Mouse (Mus musculus) fibroblast of lung, adult 2 months (primary cell): ENCODE measurements around the gene Plk1.

Experiments used
- DNase-seq: peaks from one replicate; pipeline ENCODE4 v3.0.0-alpha.2; 2011; ENCODE audit warnings: low read depth

The Plk1 gene

DNA sequence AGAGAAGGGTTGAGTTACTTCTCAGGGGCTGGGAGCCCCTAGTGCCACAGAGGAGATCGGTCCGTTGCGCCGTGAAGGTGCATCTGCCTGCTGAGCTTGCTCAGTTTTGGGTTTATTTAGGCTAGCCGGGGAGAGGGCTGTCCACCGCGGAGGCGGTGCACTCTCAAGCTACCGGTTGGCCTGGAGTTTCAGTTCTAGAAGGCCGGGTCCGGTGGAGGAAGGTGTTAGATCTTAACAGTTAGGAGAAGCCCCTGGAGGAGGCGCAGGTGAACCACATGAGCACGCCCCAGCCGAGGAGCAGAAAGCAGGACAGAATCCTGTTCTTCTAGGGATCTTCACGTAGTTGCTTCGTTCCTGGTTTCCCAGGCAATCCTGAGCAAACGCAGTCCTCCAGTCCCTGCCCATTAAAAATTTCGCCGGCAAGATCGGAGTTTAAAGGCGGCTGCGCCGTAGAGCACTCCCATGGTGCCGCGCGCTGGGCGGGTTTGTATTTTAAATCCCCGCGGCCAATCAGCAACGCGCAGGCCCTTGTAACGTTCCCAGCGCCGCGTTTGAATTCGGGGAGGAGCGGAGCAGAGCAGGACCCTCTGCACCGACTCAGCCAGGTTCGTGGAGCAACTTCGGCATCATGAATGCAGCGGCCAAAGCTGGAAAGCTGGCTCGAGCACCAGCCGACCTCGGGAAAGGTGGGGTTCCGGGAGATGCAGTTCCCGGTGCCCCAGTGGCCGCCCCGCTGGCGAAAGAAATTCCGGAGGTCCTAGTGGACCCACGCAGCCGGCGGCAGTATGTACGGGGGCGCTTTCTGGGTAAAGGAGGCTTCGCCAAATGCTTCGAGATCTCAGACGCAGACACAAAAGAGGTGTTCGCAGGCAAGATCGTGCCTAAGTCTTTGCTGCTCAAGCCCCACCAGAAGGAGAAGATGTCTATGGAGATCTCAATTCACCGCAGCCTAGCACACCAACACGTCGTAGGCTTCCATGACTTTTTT lies at the start of gene Plk1:
Plk1 (plus strand) TSS at position 525 of the 988 bp plus-strand sequence.
- peak; percentile 62 for DNase-seq

DNA sequence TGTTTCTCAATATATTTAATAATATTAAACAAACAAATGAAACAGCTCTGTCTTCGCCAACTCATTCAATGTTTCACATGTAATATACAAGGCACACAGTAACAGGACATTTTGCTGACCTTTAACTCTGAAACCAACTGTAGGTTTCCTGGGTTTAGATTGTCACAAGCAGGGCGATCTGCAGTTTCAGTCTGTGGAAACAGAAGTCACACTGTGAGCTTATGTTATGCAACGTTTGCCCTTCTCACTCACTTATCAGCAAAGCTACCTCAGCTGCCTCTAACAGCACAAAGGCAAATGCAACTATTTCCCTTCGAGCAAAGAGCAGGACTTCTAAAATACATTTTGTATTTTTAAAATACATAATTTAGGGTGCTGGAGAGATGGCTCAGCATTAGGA lies 35.7 kb upstream of the Plk1 start:
- DNase-seq, result no peak

DNA sequence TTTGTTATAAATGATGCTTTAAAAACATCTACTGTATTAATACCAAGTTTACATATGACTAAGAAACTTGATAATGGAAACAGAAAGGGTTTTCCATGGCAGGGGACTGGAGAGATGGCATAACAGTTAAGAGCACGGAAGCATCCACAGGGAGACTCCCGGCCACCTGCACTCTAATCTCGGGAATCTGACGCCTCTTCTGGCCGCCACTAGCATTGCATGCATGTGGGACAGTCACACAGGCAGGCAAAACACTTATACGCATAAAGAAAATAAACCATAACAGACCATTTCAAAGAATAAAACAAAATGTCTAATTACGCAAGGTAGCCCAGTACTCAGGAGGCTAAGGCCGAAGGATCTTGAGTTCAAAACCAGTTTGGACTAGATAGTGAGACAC lies 33.6 kb upstream of the Plk1 start:
- no peak for DNase-seq

DNA sequence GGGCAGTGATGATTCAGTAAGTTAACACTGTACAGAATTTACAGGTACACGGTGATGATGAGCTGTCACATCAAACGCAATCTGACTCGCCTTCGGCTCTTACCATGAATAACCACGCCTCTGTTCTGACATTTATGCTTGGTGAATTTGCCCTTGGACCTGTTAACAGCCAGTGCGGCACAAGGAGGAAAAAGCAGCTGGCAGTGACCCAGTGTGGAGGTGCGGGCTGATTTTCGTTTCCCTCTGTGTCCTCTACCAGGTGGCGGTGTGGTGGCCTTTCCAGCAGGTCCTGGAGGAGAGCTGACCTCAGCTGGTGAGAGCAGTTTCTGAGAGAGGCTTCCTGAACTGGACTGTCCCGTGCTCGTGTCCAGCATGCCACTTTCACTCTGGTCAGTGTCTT lies 32.3 kb upstream of the Plk1 start:
- no peak for DNase-seq

DNA sequence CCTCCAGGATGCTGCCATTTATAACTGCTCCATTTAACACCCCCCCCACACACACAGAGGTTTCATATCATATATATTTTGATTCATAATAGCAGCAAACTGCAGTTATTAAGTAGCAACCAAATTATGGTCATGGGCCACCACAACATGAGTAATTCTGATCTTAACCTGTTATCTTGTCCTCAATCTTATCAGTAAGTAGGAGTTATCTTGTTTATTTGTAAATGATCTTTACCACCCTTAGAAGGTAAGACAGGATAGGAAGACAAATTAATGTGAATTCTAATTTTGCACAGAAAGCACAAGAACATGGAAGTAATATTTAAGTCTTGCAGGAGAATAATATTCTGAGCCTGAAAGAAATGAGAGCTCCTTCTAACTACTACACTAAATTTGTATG lies 27.4 kb upstream of the Plk1 start:
- DNase-seq, result no peak

DNA sequence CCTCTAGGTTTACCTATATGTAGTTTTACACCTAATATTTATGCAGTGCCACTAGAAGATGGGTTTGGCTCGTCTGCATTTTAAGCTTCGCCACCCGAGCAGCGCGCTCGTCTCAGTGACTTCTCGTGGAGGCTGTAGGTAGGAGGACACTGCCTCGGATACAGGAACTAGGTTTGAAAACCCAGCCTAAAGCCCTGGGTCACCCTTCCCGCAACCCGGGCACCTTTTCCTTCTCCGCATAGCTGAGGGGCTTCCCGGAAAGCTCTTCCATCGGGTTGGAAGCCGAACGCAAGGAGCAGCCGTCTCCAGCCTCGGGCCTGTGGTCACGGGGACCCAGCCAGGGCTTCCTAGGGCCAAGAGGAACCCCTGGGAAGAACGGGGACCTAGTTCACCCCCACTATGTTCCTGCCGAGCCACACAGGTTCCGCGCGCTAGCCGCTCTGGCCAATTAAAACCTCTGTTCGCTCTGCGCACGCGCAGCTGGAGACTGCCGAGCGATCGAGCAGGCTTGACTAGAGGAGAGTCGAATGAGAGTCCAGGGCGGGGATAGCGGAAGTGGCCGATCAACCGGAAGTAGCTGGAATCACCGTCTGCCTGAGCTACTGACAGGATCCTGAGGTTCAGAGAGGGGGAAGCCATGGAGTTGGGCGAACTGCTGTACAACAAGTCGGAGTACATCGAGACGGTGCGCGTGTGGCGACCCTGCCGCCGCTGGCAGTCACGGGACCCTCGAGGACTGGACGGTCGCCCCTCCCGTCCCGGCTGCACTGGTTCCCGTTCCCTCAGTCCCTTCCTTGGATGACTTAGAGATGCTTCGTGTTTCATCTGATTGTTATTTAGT lies 26.5 kb upstream of the Plk1 start, which contains the start of the genes Palb2 and Dctn5:
Palb2 (minus strand) TSS at position 489 of the 841 bp plus-strand sequence.
Dctn5 (plus strand) TSS at position 545 of the 841 bp plus-strand sequence.
- peak; percentile 93 for DNase-seq

DNA sequence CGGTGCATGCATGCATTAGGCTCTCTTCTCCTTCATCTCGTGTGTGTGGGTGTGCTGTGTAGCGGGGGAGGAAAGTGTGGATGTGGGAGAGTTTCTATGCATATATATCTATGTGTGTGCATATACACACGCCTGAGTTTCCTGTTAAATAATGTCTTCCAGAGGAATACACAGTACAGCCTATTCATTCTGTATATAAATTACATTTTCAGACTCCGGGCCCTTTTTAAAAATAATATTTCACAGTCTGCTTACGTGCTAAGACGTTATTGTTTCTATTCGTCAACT lies 26.0 kb upstream of the Plk1 start:
- DNase-seq, result no peak

DNA sequence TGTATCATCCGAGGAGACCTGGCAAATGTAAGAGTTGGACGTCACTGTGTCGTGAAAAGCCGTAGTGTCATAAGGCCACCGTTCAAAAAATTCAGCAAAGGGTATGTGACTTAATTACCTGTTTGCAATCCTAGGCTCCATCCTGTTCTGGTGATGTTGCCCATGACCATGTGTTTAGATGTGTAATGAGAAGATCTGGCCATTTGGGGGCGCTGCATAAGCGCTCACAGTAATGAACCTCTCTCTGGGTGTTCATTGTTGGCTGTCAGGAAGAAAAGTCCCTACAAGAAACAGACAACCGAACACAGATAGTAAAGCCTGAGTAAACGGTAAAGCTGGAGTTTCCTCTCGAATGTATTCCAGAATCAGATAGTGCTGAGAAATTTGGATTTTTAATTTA lies 24.2 kb upstream of the Plk1 start:
- no peak for DNase-seq

DNA sequence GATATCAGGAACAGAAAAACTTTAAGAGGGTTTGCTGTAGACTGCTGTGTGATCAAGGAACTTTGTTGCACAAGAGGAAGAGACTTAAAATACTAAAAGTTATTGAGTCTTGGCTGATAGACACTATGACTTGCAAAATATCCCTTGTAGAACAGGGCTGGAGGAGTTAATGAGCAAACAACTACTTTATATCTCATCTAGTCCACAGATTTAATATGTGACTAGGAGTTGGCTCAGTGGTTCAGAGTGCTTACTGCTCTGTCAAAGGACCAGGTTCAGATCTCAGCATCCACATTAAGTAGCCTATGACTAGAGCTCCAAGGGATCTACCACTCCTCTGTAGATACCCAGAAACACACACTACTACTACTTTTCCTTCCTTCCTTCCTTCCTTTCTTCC lies 22.2 kb upstream of the Plk1 start:
- DNase-seq, result no peak

DNA sequence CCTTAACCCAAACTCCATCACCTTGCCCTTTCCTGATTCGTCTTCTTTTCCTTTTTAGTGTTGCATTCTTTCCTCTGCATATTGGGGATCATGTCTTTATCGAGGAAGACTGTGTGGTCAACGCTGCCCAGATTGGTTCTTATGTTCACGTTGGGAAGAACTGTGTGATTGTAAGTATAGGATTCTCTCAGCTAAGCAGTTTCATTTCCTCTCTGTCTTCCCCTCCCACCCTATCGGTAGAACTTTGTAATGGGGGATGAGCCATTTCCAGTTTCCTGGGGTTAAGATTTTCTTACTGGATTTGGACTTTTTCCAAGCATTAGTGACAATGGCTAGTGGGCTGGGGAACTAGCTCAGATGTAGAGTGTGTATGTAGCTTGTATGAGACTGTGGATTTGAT lies 21.0 kb upstream of the Plk1 start:
- no peak for DNase-seq

DNA sequence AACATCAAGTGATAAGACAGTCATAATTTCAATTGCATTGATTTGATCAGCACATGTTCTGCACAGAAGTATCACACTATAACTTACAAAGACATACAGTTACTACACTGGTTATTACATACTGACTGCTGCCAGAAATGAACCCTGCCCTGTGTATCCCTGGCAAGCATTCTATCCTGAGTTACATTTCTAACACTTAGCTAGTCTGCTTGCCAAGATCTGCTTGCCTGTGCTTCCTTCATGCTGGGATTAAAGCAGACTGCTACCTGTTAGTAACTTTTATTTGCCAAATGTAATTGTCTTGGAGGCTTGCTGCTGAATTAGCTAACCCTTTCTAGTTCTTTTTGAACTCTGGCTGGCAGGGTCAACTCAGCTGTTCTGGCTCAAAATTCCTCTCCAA lies 18.2 kb upstream of the Plk1 start:
- DNase-seq, result no peak

DNA sequence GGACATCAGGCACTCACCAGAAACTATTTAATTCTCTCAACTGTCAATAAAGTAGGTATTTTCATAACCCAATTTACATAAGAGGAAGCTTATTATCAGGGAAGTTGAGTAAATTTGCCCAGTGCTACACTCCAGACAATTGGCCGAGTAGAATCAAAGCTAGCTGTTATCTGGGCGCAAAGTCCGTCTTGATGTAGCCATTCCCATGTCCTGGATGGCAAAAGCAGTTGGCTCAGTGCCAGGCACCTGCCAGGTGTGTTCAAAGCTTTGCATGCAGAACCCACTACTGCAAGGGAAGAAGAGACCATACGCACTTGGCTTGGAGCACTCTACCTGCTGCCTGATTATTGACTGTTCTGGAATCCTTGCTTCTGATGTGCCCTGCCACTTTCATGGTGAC lies 6.8 kb upstream of the Plk1 start:
- DNase-seq, result no peak

DNA sequence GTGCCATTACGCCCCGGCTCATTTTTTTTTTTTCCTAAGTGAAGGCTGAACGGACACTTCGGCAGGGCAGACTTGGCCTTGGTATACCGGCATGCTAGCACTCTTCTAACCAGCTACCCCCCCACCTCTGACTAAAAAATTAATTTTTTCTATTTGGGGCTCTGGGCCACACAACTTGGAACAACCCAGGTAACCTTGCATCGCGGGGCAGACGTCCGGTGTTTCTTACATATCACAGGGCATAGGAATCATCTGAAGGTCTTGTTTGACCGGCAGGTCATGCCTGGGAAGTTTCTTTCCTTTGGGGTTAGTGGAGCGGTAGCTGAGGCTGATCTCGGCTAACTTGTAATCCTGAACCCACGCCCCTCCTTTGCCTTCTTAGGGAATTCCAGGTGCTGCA lies 751 bp upstream of the Plk1 start:
- no peak for DNase-seq

DNA sequence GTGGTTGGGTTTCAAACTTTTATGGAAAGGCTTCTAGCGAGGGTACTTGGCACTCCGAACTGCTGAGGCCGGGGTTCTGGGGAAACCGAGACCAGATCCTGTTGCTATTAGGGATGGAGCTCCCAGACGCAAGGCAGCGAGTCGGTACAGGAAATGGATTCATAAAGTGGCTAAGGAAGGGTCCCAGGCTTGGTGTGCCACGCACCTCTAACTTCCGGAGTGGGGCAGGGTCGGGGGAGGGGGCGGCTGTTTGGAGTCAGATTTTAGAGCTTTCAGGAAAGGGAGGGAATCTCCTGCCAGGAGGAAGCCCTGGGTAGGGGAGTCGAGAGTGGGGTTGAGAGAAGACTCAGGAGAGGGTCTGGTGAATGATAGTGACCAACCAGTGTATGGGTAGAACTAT lies 798 bp downstream of the Plk1 start:
- no peak for DNase-seq

DNA sequence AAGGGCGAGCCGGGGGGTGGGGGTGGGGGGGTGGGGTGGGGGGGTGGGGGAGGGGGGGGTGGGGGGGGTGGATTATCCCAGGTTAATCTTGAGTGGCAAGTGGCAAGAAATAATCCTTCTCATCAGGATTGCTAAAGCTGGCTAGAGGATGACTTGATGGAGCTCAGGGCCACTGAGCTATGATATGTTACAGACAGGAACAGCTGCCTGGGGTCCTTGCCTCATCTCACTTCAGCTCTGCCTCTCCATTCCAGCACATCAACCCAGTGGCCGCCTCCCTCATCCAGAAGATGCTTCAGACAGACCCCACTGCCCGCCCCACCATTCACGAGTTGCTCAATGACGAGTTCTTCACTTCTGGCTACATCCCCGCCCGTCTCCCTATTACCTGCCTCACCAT lies 4.5 kb downstream of the Plk1 start:
- DNase-seq, result no peak

DNA sequence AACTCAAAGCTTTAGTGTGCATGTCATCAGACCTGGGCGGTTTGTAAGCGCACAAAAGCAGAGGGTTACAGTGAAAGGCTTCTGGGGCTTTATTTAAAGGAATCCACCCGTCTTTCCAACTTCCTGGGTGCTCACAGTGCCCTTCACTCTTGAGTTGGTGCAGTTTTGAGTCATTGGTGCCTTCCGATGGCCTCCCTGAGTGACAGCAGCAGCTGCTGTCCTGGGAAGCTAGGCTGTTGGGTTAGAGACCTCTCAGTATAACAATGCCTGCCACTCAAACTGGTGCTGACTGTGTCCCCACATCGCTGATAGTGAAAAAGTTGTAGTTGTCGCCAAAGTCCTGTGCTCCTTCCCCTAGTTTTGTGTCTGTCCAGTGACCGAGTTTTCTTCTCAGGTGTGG lies 8.0 kb downstream of the Plk1 start:
- DNase-seq, result no peak

DNA sequence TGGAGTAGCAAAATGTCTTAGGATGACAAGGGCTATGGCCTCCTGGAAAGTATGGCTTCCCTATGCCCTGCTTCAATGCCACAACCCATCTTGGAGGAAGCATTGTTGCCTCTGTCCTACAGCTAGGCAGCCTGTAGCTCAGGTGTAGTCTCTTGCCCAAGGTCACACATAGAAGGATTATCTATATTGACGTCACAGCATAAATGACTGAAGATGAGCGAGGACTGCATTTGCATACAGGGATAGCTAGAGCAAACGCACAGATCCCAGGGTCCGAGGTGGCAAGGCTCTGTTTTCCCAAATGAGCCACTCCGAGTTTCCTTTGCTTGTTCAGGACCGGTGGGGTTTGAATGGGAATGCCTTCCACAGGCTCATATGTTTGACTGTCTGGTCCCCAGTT lies 11.5 kb downstream of the Plk1 start:
- no peak for DNase-seq

DNA sequence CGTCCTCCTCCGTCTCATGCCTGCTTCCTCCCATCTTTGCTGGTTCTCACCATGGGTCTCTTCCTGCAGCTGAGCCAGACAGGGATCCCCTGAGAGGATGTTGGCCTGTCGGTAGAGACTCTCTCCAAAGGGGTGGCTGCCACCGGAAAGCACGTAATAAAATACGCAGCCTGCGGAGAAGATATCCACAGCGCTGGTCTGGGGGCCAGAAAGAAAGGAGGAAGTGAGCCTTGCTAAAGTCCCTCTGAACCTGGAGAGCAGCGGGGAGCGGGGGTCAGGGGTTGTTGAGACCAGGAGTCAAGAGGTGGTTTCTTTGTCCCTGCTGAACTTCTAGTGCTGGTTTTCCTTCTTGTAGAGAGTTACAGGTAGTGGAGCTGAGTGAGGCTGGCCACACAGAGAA lies 12.4 kb downstream of the Plk1 start:
- no peak for DNase-seq

DNA sequence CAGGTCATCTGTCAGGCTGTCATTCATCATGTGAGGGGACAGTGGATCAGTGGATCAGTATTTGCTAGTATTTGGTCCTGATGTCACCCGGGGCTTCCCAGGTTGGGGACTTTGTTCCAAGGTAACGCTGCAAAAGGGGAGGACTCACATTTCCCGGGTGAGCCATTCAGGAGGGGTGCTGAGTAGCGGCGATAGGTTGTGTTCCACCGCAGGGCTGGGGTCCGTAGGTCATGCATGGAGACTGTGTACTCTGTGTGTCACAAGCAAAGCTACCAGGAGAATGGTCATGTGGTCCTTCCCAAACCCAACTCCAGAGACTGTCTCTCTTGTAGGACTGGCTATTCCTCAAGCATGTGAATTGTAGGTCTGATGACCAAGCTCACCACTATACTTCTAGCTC lies 21.5 kb downstream of the Plk1 start:
- DNase-seq, result no peak

DNA sequence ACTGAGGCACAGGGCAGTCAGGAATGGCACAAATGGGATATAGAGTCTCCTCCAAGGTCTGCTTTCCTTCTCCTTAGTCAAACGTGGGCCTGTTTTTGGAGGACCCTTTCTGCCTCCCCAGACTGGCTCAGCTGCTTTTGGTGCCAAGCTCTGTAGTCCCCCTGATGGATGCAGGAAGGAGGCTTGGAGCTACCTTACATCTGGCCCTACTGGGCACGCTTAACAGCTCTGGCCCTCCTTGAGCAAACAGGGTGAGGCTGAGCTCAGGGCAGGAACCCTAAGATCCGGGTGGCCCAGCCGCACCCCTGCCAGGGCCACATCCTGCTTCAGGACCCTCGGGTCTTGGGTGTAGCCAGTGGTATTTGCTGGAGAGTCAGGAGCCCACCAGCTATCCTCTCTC lies 25.3 kb downstream of the Plk1 start:
- no peak for DNase-seq

DNA sequence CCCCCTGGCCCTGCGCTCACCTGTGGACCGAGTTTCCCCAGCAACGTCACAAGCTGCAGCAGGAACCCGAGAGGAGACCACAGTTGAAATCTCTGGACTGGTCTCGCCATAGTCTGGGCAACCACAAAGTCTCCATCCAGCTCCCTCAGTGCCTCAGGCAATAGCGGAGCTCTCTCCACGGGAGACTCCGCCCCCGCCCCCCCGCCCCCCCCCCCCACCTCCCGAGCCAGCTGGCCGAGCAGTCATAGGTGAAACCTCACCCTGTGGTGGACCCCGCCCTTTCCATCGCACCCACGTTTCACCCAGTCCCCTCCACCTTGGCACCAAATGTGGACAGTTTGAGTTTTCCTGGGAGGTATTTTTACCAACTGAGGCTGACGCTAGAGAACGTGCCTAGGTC lies 26.8 kb downstream of the Plk1 start, which contains the start of gene Ern2:
Ern2 (minus strand) TSS at position 165 of the 400 bp plus-strand sequence.
- no peak for DNase-seq

DNA sequence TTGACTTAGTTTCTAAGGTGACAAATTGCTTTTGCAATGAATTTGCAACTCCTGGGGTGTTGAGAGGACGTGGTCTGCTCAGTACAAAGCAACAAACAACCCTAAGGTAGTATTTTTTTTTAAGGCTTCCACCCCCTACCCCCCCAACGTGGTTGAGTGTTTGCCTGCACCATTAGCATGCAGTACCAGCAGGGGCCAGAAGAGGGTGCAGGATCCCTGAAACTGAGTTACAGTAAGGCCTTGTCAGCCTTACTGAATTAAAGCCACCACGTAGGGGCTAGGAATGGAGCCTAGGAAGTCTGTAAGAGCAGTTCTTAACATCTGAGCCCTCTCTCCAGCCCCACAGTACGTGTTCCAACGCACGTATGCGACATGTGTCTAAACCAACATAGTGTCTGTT lies 30.2 kb downstream of the Plk1 start:
- DNase-seq, result peak; percentile 12

DNA sequence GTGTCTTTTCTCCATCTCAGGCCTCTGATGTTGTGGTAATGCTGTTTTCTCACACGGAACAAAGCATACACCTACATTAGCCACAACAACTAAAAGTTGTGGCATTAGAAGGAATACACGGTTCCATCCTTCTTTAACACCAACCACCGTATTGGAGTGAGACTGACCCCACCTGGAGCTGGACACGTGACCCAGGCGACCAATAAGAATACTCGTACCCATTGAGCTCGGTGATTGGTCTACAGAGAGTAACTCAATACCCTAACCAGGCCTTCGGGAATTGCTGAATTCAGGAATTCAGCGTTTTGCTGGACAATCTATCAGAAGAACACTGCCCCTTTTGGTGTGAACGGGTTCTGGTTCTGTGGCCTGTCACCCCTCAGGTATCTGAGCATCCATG lies 31.9 kb downstream of the Plk1 start:
- no peak for DNase-seq
